Mouse (Mus musculus): ENCODE data around the gene Zic5. TPM values are rescaled to one million over a fixed set of nuclear protein-coding genes. Genes with fewer than 3 reads are reported as not detected.
A peak's percentile ranks its signal among the peaks of the same experiment; 100 is the strongest.

Zic5 gene
- polyA plus RNA-seq, 1 experiment from 2014 or later, result 0.52 TPM

GRCm38 (mm10) chr14:122449601-122450495 lies 15.6 kb downstream of the Zic5 start:
- Histone ChIP-seq H3K4me3 (peak overlapping the region; percentile 41), H3K9me3 (no peaks in the 10 kb centered on the region), H3K4me2 (peak overlapping the region; percentile 78), H3K36me3 (no peaks in the 10 kb centered on the region), H3K27ac (no peak overlapping the region), H3K27me3 (peaks cover 91% of the 10 kb centered on the region), H3K4me1 (peaks cover 24% of the 10 kb centered on the region), H3K9ac (no peak overlapping the region)
- 4% methylated on average over 29 of the region's 29 CpGs for WGBS
- ATAC-seq (ENCODE audit: insufficient number of reproducible peaks, low FRiP score, low TSS enrichment, low read depth), result no peak

GRCm38 (mm10) chr14:122436850-122437249 lies 28.6 kb downstream of the Zic5 start:
- Histone ChIP-seq H3K36me3 (no peaks in the 10 kb centered on the region), H3K9ac (no peak overlapping the region), H3K27ac (no peak overlapping the region), H3K4me3 (no peak overlapping the region), H3K4me1 (0 out of 2 replicates have a peak, but pooled peaks cover 4% of the 10 kb centered on the region), H3K9me3 (no peaks in the 10 kb centered on the region), H3K27me3 (peaks cover 14% of the 10 kb centered on the region; the same call in 1 of the 2 replicates), H3K4me2 (no peak overlapping the region)
- 55% methylated on average over 10 of the region's 10 CpGs for WGBS
- no peak for ATAC-seq (ENCODE audit: insufficient number of reproducible peaks, low FRiP score, low TSS enrichment, low read depth)

GRCm38 (mm10) chr14:122434039-122434438 lies 31.4 kb downstream of the Zic5 start:
- H3K9me3 ChIP-seq, result no peaks in the 10 kb centered on the region
- no peak overlapping the region for H3K4me2 ChIP-seq
- no peak for ATAC-seq (ENCODE audit: insufficient number of reproducible peaks, low FRiP score, low TSS enrichment, low read depth)
- no peaks in the 10 kb centered on the region for H3K36me3 ChIP-seq
- no peaks in the 10 kb centered on the region for H3K4me1 ChIP-seq
- no peak overlapping the region for H3K9ac ChIP-seq
- peaks cover 9% of the 10 kb centered on the region; the same call in 1 of the 2 replicates for H3K27me3 ChIP-seq
- no peak overlapping the region for H3K4me3 ChIP-seq
- 79% methylated on average over 10 of the region's 10 CpGs for WGBS
- H3K27ac ChIP-seq, result no peak overlapping the region

- 74% methylated on average over 3 of the region's 3 CpGs for WGBS
- Histone ChIP-seq H3K27ac (no peak overlapping the region), H3K36me3 (no peaks in the 10 kb centered on the region)
These were observed 32.9 kb downstream of the Zic5 start for GRCm38 (mm10) chr14:122432558-122432957.

GRCm38 (mm10) chr14:122427654-122428053 lies 37.8 kb downstream of the Zic5 start:
- peaks cover 5% of the 10 kb centered on the region; the same call in 1 of the 2 replicates for H3K27me3 ChIP-seq
- no peak overlapping the region for H3K4me3 ChIP-seq
- H3K4me2 ChIP-seq, result no peak overlapping the region
- no peak for ATAC-seq (ENCODE audit: insufficient number of reproducible peaks, low FRiP score, low TSS enrichment, low read depth)
- H3K9me3 ChIP-seq, result no peaks in the 10 kb centered on the region
- H3K9ac ChIP-seq, result no peak overlapping the region
- H3K27ac ChIP-seq, result no peak overlapping the region
- WGBS, result 89% methylated on average over 3 of the region's 3 CpGs
- 0 out of 2 replicates have a peak, but pooled peaks cover 3% of the 10 kb centered on the region for H3K4me1 ChIP-seq
- no peaks in the 10 kb centered on the region for H3K36me3 ChIP-seq

More at GRCm38 (mm10) chr14:122432558-122432957, 32.9 kb downstream of the Zic5 start:
- Histone ChIP-seq H3K9me3 (no peaks in the 10 kb centered on the region), H3K4me2 (no peak overlapping the region), H3K27me3 (peaks cover 9% of the 10 kb centered on the region; the same call in 1 of the 2 replicates), H3K4me1 (no peaks in the 10 kb centered on the region), H3K4me3 (no peak overlapping the region), H3K9ac (no peak overlapping the region)
- no peak for ATAC-seq (ENCODE audit: insufficient number of reproducible peaks, low FRiP score, low TSS enrichment, low read depth)

GRCm38 (mm10) chr14:122427204-122427560 lies 38.3 kb downstream of the Zic5 start:
- 42% methylated on average over 8 of the region's 8 CpGs for WGBS
- ATAC-seq (ENCODE audit: insufficient number of reproducible peaks, low FRiP score, low TSS enrichment, low read depth), result no peak
- H3K4me2 ChIP-seq, result no peak overlapping the region
- H3K27ac ChIP-seq, result no peak overlapping the region
- H3K9ac ChIP-seq, result no peak overlapping the region
- no peak overlapping the region for H3K4me3 ChIP-seq
- H3K9me3 ChIP-seq, result no peaks in the 10 kb centered on the region
- peaks cover 5% of the 10 kb centered on the region; the same call in 1 of the 2 replicates for H3K27me3 ChIP-seq
- 0 out of 2 replicates have a peak, but pooled peaks cover 3% of the 10 kb centered on the region for H3K4me1 ChIP-seq
- H3K36me3 ChIP-seq, result no peaks in the 10 kb centered on the region

GRCm38 (mm10) chr14:122426529-122427203 lies 38.8 kb downstream of the Zic5 start:
- H3K4me3 ChIP-seq, result no peak overlapping the region
- WGBS, result 51% methylated on average over 10 of the region's 10 CpGs
- no peak for ATAC-seq (ENCODE audit: insufficient number of reproducible peaks, low FRiP score, low TSS enrichment, low read depth)
- H3K9me3 ChIP-seq, result no peaks in the 10 kb centered on the region
- no peak overlapping the region for H3K9ac ChIP-seq
- no peaks in the 10 kb centered on the region for H3K36me3 ChIP-seq
- no peak overlapping the region for H3K27ac ChIP-seq
- 0 out of 2 replicates have a peak, but pooled peaks cover 3% of the 10 kb centered on the region for H3K4me1 ChIP-seq
- H3K27me3 ChIP-seq, result peaks cover 5% of the 10 kb centered on the region; the same call in 1 of the 2 replicates
- no peak overlapping the region for H3K4me2 ChIP-seq

GRCm38 (mm10) chr14:122424441-122424840 lies 41.0 kb downstream of the Zic5 start:
- WGBS, result 44% methylated on average over 3 of the region's 3 CpGs
- H3K4me3 ChIP-seq, result no peak overlapping the region
- H3K9ac ChIP-seq, result no peak overlapping the region
- no peaks in the 10 kb centered on the region for H3K9me3 ChIP-seq
- no peak for ATAC-seq (ENCODE audit: insufficient number of reproducible peaks, low FRiP score, low TSS enrichment, low read depth)
- 0 out of 2 replicates have a peak, but pooled peaks cover 3% of the 10 kb centered on the region for H3K4me1 ChIP-seq
- no peak overlapping the region for H3K27ac ChIP-seq
- H3K36me3 ChIP-seq, result no peaks in the 10 kb centered on the region
- peaks cover 5% of the 10 kb centered on the region; the same call in 1 of the 2 replicates for H3K27me3 ChIP-seq
- H3K4me2 ChIP-seq, result no peak overlapping the region

GRCm38 (mm10) chr14:122416166-122416771 lies 49.2 kb downstream of the Zic5 start:
- no peak for ATAC-seq (ENCODE audit: insufficient number of reproducible peaks, low FRiP score, low TSS enrichment, low read depth)
- Histone ChIP-seq H3K9ac (no peak overlapping the region), H3K36me3 (no peaks in the 10 kb centered on the region), H3K27me3 (peaks cover 21% of the 10 kb centered on the region), H3K4me3 (no peak overlapping the region), H3K4me1 (no peaks in the 10 kb centered on the region), H3K9me3 (no peaks in the 10 kb centered on the region), H3K27ac (no peak overlapping the region), H3K4me2 (no peak overlapping the region)
- WGBS, result 29% methylated on average over 4 of the region's 4 CpGs

- Histone ChIP-seq H3K4me2 (no peak overlapping the region), H3K27ac (no peak overlapping the region)
- no peak for ATAC-seq (ENCODE audit: insufficient number of reproducible peaks, low FRiP score, low TSS enrichment, low read depth)
These were observed 50.7 kb downstream of the Zic5 start for GRCm38 (mm10) chr14:122414786-122415185.

GRCm38 (mm10) chr14:122413542-122413928 lies 51.9 kb downstream of the Zic5 start:
- no peak overlapping the region for H3K27ac ChIP-seq

More at GRCm38 (mm10) chr14:122414786-122415185, 50.7 kb downstream of the Zic5 start:
- no peaks in the 10 kb centered on the region for H3K36me3 ChIP-seq
- no peak overlapping the region for H3K4me3 ChIP-seq
- no peaks in the 10 kb centered on the region for H3K4me1 ChIP-seq
- 80% methylated on average over 2 of the region's 2 CpGs for WGBS
- no peaks in the 10 kb centered on the region for H3K9me3 ChIP-seq
- H3K9ac ChIP-seq, result no peak overlapping the region
- peaks cover 26% of the 10 kb centered on the region for H3K27me3 ChIP-seq

More at GRCm38 (mm10) chr14:122413542-122413928, 51.9 kb downstream of the Zic5 start:
- no peak for ATAC-seq (ENCODE audit: insufficient number of reproducible peaks, low FRiP score, low TSS enrichment, low read depth)
- H3K4me3 ChIP-seq, result no peak overlapping the region
- H3K9ac ChIP-seq, result no peak overlapping the region
- H3K36me3 ChIP-seq, result no peaks in the 10 kb centered on the region
- H3K27me3 ChIP-seq, result peaks cover 33% of the 10 kb centered on the region
- H3K4me2 ChIP-seq, result no peak overlapping the region
- H3K9me3 ChIP-seq, result no peaks in the 10 kb centered on the region
- H3K4me1 ChIP-seq, result no peaks in the 10 kb centered on the region
- WGBS, result 42% methylated on average over 2 of the region's 2 CpGs
